Mouse (Mus musculus): ENCODE data around the gene Ndufs7.

Gene Ndufs7

DNA sequence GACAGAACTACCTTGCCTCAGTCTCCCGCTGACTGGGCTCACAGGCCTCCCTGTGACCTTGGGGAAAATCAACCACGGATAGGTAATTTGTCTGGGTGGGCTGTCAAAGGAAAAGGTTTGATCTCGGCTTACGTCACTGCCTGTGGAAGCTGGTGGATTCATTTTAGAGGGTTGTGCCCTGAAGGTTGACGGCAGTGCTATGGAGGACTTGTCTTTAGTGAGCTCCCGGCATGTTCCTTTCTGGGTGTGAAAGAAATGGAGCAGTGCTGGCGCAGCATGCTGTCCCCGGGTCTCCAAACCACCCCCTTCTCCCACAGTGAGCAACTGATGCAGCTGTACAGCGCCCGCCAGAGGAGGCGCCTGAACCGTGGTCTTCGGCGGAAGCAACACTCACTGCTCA lies 44.4 kb downstream of the Ndufs7 start:
- no peak for DNase-seq (ENCODE audit: low read depth, low spot score)

DNA sequence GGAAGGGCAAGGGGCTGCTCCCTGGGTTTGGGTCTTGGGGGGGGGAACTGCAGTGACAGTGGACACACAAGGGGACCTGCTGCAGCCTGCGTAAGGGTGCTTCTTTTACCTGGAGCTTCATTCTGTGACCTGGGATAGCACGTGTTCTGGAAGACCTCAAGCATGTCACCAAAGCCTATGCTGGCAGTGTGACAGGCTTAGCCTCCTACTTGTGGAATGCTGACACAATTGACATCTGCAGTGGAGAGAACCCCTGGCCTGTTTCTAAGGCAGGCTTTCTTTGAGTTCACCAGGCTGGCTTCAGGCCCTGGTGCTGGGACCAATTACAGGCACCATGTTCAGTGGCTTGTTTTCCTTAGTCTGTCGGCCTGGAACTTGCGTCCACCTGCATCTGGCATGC lies 45.4 kb downstream of the Ndufs7 start:
- no peak for DNase-seq (ENCODE audit: low read depth, low spot score)

DNA sequence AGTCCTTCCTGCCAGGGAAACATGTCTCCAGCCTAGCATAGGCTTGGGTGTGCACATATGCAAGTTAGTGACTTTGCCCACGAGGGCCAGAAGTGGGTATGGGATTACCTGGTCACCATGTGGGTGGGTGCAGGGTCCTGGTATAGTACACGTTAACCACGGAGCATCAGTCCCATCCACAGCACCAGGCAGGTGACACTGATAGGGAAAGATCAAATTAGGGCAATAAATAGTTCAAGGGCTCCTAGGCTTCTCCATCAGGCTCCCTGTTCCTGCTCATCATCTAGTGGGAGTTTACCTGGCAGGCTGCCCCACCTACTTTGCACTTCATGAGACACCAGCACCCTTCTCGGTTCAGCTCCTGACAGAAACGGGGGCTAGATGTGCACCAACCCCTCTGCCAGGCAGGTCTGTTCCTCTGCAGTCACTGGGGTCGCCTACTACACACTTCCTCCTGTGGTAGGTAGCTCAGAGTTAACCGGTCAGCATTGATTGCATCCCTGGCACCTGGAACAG lies 45.9 kb downstream of the Ndufs7 start:
- DNase-seq (ENCODE audit: low read depth, low spot score) = no peak

DNA sequence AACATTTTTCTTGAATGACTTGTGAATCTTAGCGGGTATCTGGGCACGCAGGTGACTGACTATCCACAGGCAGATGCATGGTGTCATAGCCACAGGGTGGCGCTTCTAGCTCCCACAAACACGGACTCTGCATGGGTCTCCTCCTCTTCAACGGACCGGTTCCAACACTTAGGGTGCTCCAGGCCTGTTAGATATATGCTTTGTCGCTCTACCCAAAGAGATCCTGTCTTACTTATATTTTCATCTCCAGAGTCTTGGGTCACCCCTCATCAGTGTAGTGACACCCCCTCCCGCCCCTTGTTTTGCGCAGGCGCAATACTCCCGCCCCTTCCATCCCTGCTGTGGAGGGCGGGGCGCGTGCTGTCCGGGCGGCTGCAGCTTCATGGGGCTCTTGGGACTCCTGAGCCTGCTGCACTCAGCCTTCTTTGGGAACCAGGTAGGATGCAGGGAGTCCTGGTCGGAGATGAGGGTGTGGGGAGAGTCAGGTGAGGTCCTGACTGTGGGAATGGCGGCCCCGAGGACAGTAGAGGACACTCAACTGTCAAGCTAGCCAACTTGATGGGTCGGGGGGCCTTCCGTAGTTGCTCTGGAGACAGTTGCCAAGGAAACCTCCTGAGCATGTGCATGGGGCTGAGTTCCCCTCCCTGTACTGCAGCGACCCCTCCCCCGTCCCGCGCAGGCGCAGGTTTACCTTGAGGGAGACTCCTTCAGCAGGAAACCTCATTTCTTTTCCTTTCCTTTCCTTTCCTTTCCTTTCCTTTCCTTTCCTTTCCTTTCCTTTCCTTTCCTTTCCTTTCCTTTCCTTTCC lies 46.9 kb downstream of the Ndufs7 start, which contains the start of gene Apc2:
Apc2 (plus strand) TSS at position 360 of the 808 bp plus-strand sequence.
- DNase-seq (ENCODE audit: low read depth, low spot score) = peak; percentile 85

DNA sequence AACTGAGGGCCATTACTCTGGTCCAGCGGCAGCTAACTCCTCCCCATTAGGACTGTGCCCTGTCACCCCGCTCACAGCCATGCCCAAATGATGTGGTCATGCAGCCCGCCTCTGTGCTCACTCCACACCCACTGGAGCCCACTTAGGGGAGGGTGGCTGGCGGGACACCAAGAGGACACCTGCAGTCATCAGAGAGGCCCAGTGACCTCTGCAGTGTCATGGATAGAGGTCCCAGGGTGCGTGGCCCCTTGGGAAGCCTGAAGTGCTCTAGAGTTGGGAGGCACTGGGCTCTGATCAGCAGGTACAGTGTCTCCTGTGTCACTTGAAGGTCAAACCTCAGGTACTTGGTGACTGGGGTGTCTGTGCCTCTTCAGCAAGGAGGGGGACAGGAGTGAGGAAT lies 47.9 kb downstream of the Ndufs7 start:
- DNase-seq (ENCODE audit: low read depth, low spot score) = no peak

DNA sequence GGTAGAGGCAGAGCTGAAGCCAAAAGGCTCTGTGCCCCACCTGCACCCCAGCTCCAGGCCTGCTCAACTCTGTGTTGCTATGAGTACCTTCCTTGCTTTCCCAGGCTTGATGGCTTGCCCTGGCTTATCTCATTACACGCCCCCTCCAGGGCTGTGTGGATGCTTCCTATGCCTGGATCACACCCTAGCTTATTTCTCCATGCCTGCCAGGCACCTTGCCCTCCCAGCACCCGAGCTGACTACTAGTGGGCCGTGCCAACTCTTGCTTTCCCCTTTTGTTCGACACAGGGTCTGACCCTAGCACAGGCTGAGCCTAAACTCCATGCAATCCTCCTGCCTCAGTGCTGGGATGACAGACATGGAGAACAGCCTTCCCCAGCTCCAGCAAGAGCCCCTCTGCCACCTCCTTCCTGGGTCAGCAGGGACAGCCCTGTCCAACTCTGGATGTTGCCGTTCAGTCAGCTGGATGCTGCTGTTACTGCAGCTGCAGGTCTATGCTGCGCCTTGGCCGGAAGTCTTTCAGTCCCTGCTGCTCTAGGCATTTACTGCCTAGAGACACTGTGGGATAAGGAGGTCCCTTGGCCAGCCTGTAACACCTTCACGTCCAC lies 48.7 kb downstream of the Ndufs7 start:
- no peak for DNase-seq (ENCODE audit: low read depth, low spot score)

DNA sequence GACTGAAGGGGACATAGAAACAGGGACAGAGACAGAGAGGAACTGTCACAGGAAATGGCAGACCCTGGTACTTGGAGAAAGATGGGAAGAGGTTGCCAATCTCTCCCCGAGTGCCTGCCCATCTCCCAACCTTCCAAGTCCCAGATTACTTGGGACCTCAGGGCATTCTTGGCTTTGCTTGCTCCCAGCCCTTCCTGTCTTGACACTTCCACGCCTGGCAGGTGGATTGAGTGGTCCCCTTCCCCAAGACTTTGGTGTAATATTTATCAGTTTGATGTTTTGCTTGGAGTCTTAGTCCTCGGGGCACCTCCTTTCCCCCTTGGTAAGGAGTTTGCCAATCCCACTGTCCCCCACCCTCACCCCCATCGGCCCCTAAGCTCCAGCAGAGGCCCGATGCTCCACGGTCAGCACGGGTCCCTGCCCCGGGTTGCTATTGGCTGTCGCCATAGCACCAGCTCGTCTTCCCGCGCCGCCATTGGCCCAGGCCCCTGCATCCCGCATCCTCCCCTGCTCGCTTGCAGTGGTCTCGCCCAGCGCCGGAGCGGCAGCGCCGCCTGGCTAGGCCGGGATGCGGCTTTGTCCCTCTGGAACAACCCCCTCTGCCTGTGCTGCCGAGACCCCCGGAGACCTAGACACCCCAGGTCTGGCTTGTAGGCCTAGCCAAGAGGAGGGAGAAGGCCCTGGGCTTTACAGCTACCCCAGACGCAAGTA lies 49.8 kb downstream of the Ndufs7 start:
- peak; percentile 87 for DNase-seq (ENCODE audit: low read depth, low spot score)

DNA sequence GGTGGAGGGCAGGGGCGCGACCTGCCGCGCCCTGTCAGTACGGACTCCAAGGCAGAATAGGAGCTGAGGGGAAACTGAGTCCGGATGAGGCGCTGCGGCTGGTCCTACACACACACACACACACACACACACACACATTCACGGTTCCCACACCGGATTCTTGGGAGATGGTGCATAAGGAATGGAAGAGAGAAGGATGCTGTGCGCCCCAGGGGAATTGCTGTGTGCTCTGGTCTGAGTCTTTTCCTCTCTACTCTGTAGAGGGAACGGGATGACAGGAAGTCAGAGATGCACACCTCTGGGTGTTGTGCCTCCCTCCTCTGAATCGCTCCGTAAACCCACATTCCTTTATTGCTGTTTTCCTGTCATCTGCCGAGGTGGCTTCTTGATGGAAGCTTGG lies 50.4 kb downstream of the Ndufs7 start:
- DNase-seq (ENCODE audit: low read depth, low spot score) = no peak

DNA sequence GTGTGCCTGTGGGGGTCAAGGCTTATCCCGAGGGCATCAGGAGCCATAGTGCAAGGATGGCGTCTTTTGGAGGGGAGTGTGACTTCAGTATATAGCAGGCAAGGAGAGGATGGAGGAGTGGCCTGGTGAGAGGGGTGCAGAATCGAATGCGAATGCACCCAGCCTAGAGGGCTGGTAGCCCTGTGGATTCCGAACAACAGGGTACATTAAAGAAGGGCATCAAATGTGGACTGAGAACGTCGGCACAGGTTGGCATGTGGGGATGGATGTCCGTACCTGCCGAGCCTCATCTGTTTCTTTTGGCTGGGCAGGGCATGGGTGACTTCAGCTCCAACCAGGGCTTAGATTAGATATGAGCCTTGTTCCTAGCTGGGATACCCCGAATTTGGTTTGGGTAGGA lies 50.9 kb downstream of the Ndufs7 start:
- no peak for DNase-seq (ENCODE audit: low read depth, low spot score)

DNA sequence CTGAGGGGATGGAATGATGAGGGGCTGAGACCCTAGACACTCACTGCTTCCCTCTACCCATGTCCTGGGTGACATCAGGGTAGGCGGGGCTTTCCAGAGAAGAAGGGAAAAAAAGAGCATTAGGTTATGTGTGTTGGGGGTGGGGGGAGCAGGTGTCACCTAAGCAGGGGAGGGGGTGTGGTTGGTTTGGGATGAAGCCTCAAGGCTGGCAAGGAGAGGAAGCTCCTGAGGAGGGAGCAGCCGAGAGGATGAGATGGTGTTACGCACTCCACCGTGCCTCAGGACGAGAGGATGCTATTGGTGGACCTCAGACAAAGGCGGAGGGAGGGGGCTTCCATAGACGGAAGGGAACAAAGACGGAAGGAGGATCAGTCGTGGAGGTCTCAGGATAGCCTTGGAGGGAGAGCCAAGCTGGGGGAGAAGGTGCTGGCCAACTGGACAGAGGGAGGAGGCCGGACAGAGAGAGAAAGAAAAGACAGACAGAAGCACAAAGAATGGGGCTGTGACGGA lies 51.8 kb downstream of the Ndufs7 start:
- DNase-seq (ENCODE audit: low read depth, low spot score) = peak; percentile 87

DNA sequence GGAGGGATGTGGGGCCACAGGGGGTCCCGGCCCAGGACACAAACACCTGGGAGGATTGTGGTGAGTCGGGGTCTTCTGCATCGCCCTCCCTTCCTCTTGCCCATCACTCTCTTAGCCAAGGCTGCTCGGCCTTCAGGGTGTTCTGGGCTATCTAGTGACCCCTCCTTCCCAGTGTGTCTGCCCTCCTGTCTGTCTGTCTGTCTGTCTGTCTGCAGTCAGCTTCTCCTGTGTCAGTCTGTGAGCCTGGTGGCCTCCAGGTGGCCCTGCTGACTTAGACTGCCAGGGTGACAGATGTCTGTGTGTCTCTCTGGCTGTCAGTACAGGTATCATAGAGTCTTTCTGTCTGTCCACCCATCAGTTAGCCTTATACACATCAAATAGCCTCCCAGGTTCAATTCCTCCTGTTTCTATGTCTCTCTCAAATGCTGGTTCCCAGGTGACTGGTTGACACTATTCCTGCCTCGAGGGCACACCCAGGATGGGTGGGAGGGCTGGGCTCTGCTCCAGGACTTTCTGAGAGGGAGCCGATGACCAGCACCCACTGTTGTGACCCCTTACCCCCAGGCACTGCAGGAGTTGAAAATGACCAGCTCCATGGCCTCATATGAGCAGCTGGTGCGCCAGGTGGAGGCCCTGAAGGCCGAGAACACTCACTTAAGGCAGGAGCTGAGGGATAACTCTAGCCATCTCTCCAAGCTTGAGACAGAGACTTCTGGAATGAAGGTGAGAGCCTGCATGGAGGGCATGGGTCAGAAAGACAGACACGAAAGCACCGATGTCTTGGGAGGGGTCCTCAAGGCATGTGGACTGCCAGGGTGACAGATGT lies 52.5 kb downstream of the Ndufs7 start:
- DNase-seq (ENCODE audit: low read depth, low spot score) = no peak

DNA sequence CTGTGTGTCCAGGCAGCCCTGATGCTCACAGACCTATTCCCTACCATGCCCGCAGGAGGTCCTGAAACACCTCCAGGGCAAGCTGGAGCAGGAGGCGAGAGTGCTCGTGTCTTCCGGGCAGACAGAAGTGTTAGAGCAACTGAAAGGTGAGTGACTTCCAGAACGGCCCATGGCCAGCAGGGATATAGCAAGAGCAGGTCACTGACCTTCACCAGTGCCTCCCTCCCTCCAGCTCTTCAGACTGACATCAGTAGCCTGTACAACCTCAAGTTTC lies 53.1 kb downstream of the Ndufs7 start:
- no peak for DNase-seq (ENCODE audit: low read depth, low spot score)

DNA sequence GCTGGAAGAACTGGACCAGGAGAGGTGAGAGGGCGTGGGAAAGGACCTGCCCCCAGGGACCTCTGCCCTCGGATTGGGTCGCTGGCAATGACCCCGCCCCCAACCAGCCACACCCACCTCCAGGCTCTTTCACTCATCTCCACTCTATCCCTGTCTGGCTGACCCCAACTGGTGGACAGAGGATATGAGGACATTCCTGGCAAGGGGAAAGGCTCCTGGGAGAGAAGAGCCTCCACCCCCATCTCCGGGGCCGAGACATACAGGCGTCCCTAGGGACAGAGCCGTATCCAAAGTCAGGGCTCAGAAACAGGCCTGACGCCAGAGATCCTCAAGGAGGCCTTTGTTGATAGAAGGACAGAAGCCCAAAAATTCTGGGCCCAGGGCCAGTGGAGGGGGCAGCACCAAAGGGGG lies 53.6 kb downstream of the Ndufs7 start:
- no peak for DNase-seq (ENCODE audit: low read depth, low spot score)

DNA sequence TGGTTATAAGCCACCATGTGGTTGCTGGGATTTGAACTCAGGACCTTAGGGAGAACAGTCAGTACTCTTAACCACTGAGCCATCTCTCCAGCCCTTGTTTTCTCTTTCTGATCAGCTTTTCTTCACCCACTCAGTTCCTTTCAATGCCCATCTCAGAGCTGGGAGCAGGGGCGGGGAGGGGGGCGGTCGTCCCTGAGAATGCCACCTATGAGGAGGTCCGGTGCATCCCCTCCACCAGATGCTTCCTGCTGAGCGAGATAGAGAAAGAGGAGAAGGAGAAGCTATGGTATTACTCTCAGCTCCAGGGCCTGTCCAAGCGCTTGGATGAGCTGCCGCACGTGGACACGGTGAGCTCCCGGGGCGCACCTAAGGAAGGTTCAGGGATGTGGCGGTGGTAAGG lies 55.5 kb downstream of the Ndufs7 start:
- no peak for DNase-seq (ENCODE audit: low read depth, low spot score)

DNA sequence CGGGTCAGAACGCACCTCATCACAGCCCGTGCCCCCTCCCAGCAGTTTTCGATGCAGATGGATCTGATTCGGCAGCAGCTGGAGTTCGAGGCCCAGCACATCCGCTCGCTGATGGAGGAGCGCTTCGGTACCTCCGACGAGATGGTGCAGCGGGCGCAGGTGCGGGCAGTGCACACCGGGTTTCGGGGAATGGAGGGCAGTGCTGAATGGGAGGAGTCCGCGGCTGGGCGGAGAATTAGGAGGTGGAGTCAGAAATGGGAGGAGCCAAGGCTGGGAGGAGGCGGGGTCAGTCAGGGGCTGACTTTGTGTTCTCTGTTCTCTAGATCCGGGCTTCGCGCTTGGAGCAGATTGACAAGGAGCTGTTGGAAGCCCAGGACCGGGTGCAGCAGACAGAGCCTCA lies 55.9 kb downstream of the Ndufs7 start:
- DNase-seq (ENCODE audit: low read depth, low spot score) = no peak

All from brain, embryonic 18.5 days (tissue).